Mouse (Mus musculus) spleen, adult 2 months (tissue): ENCODE measurements around the gene Cped1. TPM values are rescaled to one million over a fixed set of nuclear protein-coding genes. Genes with fewer than 3 reads are reported as not detected.
"Not testable (repeated sequence)": the region's sequence is repeated elsewhere in the genome, so short reads cannot be mapped to it uniquely, and the experiment has no call there.

Experiments
- DNase-seq, 2 experiments: peaks; one replicate each; pipeline versions ENCODE4 v3.0.0 to v3.0.0-alpha.2; 2012 to 2021; ENCODE audit warnings: low spot score in 2 of 2, low read depth in 1 of 2
- H3K27ac ChIP-seq: fragments of 200-500 bp; 2 replicates; pipeline ENCODE4 v1.5.1; 2012; ENCODE audit warnings: low read length, inconsistent platforms; ENCODE audit not compliant: insufficient read depth
- H3K27me3 ChIP-seq: fragments of 200-500 bp; 2 replicates; pipeline ENCODE4 v1.6.1; 2012; ENCODE audit warnings: mild to moderate bottlenecking, moderate library complexity, low read length, inconsistent platforms; ENCODE audit not compliant: control insufficient read depth, insufficient read depth
- H3K36me3 ChIP-seq: fragments of 200-500 bp; 2 replicates; pipeline ENCODE4 v1.6.1; 2012; ENCODE audit warnings: mild to moderate bottlenecking, low read length, inconsistent platforms; ENCODE audit not compliant: control insufficient read depth, insufficient read depth
- H3K4me1 ChIP-seq: fragments of 200-500 bp; 2 replicates; pipeline ENCODE4 v1.6.1; 2011; ENCODE audit warnings: inconsistent platforms; ENCODE audit not compliant: control insufficient read depth, insufficient read depth, insufficient read length
- H3K4me3 ChIP-seq: fragments of 200-500 bp; 2 replicates; pipeline ENCODE4 v1.5.1; 2011; ENCODE audit warnings: mild to moderate bottlenecking, inconsistent platforms; ENCODE audit not compliant: insufficient read depth, insufficient read length; ENCODE audit errors: extremely low read depth
- CTCF ChIP-seq: fragments of 200-500 bp; IDR thresholded peaks from 2 replicates; pipeline ENCODE4 v1.5.1; 2011; ENCODE audit warnings: mild to moderate bottlenecking, inconsistent platforms; ENCODE audit not compliant: insufficient read depth, insufficient read length, insufficient replicate concordance; ENCODE audit errors: extremely low read depth
- POLR2A ChIP-seq: fragments of 200-500 bp; IDR thresholded peaks from 2 replicates; pipeline ENCODE4 v1.6.1; 2011; ENCODE audit warnings: low read depth, low read length, inconsistent platforms
- WGBS: fragments of 180-500 bp; shearing (Covaris S2); methylation state at CpG from one replicate; pipeline ENCODE4 v1.1.7; 2018; 5-methylcytosine and 5-hydroxymethylcytosine counted together
- polyA plus RNA-seq: library from polyadenylated mRNA; depleted of rRNA; stranded (reverse); fragments of >200 nt; gene quantifications from 2 replicates; pipeline ENCODE4 v1.2.3, GENCODE M21; 2012

The Cped1 gene
- polyA plus RNA-seq, 1 experiment, result 2.7 TPM

DNA sequence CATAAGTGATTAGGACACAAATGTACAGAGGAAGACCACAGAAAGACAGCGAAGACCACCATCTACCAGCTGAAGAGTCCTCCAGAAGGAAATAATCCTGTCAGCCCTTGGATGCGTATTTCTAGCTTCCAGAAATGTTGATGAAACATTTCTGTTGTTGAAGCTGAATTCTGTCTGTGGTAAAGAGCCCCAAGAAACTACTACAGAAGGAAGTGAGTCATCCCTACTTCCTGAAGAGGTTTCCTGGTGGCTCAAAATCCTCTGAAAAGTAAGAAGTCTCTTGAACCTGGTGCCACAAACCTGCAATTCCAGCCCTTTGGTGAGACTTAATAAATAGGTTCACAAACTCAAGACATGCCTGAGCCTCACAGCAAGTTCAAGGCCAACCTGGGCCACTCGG is 245.5 kb downstream of the Cped1 start:
- no peak overlapping the region for H3K27ac ChIP-seq

DNA sequence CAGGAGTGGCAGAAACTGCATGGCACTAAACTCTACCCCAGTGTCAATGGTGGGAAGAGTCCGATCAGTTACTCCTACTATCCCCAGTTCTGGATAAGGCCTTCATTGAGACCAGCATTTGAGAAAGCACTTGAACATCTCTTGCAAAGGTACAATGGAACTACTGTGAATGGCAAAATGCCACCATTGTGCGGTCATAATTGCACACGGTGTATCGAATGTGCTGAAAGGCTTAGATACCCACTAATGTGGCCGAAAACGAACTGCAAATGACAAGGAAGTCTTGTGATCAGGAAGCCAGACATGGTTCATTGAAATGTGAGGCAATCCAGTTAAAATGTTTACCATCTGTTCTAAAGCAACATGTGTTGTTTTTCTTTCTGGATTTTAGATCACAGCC is 247.8 kb downstream of the Cped1 start:
- Histone ChIP-seq H3K4me3 (no peak overlapping the region), H3K27ac (no peak overlapping the region), H3K4me1 (no peaks in the 10 kb centered on the region), H3K36me3 (no peaks in the 10 kb centered on the region), H3K27me3 (no peaks in the 10 kb centered on the region)
- TF ChIP-seq CTCF, result no peak
- no peak for DNase-seq
- WGBS, result 94% methylated on average over 6 of the region's 6 CpGs

More for the DNA sequence above, 245.5 kb downstream of the Cped1 start:
- WGBS, result 67% methylated on average over 3 of the region's 3 CpGs
- H3K27me3 ChIP-seq, result no peaks in the 10 kb centered on the region
- no peak overlapping the region for H3K4me3 ChIP-seq
- H3K36me3 ChIP-seq, result no peaks in the 10 kb centered on the region
- TF ChIP-seq CTCF (no peak), POLR2A (no peak)
- no peaks in the 10 kb centered on the region for H3K4me1 ChIP-seq
- DNase-seq, result no peak

DNA sequence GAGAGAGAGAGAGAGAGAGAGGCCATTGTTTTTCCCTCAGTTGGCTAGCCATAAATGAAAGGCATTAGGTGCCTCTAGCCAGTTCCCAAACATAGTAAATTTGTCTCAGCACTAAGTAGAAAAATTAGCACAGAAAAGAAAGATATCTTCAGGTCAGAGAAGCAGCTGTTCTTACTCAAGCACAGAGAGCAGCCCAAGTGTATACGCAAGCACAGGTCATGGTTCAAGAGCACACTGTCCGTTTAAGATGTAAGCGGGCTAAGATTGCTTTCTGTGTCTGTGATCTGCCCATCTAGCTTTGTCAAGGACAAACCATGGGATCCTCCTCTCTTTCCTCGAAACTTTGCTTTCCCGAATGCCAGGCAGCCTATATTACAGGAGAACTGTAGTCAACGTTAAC is 249.4 kb downstream of the Cped1 start:
- DNase-seq, result no peak
- TF ChIP-seq CTCF (no peak), POLR2A (no peak)
- 84% methylated on average over 6 of the region's 6 CpGs for WGBS
- Histone ChIP-seq H3K27ac (no peak overlapping the region), H3K4me1 (no peaks in the 10 kb centered on the region), H3K4me3 (no peak overlapping the region), H3K36me3 (no peaks in the 10 kb centered on the region), H3K27me3 (no peaks in the 10 kb centered on the region)

DNA sequence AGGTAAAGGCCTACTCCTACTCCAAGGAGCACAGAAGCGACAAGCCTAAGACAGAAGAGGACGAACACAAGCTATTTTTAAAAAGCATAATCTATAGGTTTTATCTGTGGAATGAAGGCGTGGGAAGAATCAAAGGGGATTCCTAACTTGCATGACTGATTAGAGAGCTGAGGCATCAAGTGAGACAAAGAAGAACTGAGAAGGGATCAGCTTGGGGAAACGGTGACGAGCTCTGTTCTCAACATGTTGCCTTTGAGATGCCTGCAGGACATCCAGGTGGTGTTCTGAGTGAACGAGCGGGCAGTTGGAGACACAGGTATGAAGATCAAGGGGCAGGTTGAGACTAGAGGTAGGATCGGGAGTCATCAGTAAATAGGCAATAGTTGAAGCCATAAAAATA is 257.6 kb downstream of the Cped1 start:
- DNase-seq, result no peak
- Histone ChIP-seq H3K27ac (no peak overlapping the region), H3K4me3 (no peak overlapping the region), H3K36me3 (no peaks in the 10 kb centered on the region), H3K27me3 (no peaks in the 10 kb centered on the region), H3K4me1 (no peaks in the 10 kb centered on the region)
- no peak for TF ChIP-seq POLR2A
- TF ChIP-seq CTCF, result no peak
- WGBS, result 86% methylated on average over 8 of the region's 8 CpGs

DNA sequence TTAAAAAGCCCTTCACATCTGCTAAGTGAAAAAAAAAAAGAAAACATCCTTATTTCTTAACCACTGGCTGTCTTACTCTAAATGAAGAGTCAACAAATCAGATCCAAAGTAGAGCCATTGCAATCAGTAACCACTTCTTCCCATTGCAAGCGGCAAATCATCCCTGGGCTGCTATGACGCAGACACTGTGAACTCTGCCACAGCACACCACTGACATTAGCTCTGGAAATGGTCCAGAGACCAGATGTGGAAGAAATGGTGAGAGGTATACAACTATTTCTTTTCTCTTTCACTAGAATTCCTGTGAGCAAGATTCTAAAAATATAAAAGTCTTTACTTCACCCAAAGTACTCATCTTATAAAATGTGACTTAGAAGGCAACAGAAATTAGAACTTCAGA is 261.0 kb downstream of the Cped1 start:
- Histone ChIP-seq H3K27me3 (no peaks in the 10 kb centered on the region), H3K27ac (no peak overlapping the region), H3K4me3 (no peak overlapping the region), H3K4me1 (no peaks in the 10 kb centered on the region), H3K36me3 (no peaks in the 10 kb centered on the region)
- TF ChIP-seq POLR2A (no peak), CTCF (no peak)
- no peak for DNase-seq
- whole genome bisulfite sequencing, result 95% methylated on average over 2 of the region's 2 CpGs

DNA sequence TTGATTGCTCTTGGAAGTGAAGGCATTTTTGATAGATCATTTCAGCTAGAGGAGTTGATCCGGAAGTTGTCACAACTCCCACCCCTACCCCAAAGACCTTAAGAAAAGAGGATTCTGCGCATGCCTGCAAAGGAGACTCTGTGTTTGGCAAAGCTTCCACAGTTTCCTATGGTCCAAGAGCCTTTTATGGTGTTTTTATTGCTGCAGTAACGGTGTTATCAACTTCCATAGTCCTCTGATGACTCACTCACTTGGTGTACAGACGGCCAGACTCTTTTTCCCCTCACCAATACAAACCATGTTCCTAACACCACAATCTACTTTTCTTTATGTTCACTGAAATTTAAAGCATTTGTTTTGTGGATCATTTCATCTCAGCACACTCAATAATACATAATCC is 273.1 kb downstream of the Cped1 start:
- Histone ChIP-seq H3K4me3 (no peak overlapping the region), H3K36me3 (no peaks in the 10 kb centered on the region), H3K27ac (no peak overlapping the region), H3K4me1 (no peaks in the 10 kb centered on the region), H3K27me3 (no peaks in the 10 kb centered on the region)
- no peak for TF ChIP-seq POLR2A
- TF ChIP-seq CTCF, result no peak
- 86% methylated on average over 4 of the region's 4 CpGs for WGBS
- DNase-seq, result no peak

DNA sequence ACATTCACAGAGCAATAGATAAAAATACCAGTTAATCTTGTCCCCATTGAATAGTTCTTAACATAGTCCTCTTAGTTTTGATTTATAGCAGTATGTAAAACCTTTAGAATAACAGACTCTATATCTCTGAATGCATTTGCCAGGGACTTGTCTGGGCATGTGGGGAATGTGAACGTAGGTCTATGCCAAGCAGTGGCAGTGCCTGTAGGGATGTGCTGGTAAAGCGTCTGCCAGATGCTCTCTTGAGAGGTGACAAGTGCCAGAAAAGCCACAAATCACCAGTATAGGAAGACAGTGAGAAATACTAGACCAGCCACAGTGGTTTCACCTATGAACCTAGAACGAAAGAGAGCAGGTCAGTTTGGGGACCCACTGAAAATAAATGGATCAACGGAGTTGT is 276.8 kb downstream of the Cped1 start:
- no peak for TF ChIP-seq CTCF
- no peak for TF ChIP-seq POLR2A
- H3K36me3 ChIP-seq, result no peaks in the 10 kb centered on the region
- no peaks in the 10 kb centered on the region for H3K4me1 ChIP-seq
- H3K27ac ChIP-seq, result no peak overlapping the region
- no peak for DNase-seq
- no peak overlapping the region for H3K4me3 ChIP-seq
- no peaks in the 10 kb centered on the region for H3K27me3 ChIP-seq
- 80% methylated on average over 4 of the region's 4 CpGs for WGBS

DNA sequence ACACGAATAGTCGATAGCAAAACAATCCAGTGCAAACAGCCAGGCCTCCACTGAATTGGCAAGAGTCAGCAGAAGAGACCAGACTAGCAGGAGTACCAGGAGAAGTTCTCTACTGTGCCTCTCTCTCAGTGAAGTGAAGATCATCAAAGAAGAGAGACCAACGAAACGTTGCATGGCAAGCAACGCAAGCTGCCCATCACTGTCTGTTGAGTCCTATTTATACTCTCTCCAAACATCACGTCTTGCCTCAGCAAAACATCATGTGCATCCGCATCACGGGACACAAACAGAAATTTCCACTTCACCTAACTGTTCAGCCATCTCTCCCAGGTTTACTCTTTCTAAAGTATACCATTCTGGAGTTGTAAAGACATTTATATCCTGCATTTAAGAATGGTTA is 278.4 kb downstream of the Cped1 start:
- not testable (repeated sequence) for H3K36me3 ChIP-seq, H3K4me3 ChIP-seq, H3K27me3 ChIP-seq, H3K27ac ChIP-seq, DNase-seq, H3K4me1 ChIP-seq
- WGBS, result 87% methylated on average over 8 of the region's 8 CpGs
